Mouse (Mus musculus) kidney, adult 11 months (tissue): ENCODE data around the gene Lmnb2.

Experiments used
- DNase-seq: peaks from one replicate; pipeline ENCODE4 v3.0.0; 2022

Lmnb2 gene

DNA sequence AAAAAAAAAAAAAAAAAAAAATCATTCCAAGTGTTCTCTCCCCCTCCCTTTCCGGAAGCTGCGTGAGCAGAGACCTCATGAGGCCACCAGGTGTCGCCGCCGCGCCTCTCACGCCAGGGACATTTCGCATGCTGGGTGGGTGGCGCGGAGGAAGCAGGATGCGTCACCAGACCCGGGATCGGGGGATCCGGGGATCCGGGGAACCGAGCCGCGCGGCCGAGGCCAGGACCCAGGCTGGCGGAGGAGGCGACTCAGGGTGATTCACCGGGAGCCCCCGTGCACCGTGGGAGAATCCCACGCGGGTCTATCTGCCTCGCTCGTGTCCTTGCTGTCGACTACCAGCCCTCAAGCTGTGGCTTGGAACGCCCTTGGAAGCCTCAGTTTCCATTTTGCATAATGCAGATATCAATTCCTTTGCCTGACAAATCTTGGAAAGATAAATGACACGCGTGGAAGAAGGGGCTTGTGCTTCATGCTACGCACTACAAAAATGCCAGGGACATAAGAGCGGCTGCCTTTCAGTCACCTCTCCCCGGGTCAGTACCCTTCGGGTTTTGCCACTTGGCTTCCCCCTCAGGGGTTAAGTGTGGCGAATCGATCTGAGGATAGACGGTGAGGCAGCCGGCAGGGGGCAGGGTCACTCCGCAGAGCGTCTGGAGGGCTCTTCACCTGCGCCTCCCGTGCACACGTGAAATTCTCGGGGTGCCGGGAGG is 10.7 kb upstream of the Lmnb2 start:
- DNase-seq: peak; percentile 81

DNA sequence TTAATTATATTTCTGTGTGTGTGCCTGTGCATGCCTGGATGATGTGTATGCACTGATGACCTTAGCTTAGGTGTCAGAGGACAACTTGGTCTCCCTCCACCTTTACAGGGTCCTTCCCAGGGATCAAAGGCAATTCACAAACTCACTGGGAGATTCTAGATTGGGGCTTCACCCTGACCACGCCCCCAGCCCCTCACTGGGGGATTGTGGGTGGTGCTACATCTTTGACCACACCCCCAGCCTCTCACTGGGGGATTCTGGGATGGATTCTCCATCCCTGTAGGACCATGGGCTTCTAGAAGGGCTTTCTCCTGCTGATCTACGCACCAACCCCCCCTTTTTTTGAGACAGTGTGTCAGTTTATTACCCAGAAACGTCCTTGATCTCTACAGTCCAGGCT is 7.4 kb upstream of the Lmnb2 start:
- DNase-seq: no peak

DNA sequence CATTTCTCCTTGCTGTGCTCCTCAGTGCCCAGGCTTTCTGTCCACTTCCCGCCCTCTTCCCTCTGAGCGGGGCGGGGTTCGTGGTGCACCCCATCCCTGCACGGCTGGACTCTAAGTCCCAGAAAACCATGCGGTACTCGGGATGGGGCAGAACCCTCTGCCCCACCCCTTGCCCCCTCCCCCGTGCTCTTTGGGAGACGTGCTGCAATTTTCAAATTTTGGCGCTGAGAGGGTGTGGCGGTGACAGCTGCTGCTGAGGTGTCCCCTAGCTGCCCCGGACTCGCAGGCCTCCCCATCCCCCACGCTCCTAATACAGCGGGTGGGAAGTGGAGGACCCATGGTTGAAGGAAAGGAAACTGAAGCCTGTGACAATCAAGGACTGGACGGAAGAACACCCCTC is 3.9 kb upstream of the Lmnb2 start:
- no peak for DNase-seq

DNA sequence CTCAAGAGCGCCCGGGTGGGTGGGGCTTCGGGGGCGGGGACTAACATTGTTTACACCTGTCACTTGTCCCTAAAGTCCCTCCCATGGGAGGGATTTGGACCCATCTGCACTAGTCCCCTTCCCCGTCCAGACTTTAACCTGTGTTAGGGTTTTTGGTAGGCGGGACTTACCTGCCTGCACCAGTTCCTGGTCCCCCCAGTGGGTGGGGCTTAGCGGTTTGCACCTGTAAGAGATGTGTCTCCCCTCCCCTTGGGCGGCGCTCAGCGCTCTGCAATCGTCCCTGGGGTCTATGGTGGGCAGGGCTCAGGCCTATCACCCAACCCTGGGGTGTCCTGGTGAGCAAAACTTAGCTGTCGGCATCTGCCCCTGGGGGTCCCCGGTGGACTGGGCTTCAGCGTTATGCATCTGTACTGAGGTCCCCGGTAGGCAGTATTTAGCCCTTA is 688 bp downstream of the Lmnb2 start:
- peak; percentile 66 for DNase-seq

DNA sequence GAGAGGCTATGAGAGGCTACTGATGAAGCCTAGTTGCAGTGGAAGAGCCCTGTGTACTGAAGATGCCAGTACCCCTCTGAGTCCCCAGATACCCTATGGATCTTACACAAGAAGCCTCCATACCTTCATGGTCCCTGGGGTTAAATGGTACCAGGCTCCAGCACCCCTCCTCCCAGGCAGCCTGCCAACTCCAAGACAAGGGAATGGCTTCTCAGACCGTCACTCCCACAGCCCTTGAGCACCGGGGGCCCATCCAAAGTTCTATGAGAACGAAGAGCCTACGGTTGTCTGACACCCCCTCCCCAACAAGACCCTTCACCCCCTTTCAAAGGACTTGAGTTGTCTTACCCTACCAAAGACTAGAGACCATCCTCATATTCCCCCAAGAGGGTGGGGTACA is 2.3 kb downstream of the Lmnb2 start:
- DNase-seq: no peak

GRCm38 (mm10) chr10:80915260-80915659 is 2.8 kb downstream of the Lmnb2 start:
- no peak for DNase-seq

DNA sequence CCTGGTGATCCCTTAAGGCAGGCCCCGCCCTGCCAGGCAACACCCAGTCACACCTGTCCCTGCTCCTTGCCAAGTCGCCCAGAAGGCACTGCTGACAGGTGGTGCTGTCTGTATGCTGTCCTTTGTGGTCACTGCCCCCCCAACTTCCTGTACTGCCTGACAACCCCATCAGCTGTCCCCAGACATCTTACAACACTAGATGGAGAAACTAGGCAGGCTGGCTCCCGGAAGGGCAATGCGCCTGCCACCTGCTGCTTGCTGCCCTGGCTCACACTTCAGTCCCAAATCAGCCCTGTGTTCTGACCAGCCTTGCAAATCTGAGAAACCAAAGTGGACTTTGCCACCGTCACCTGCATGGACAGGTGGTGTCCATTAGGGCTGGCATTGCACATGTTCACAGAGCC is 3.8 kb downstream of the Lmnb2 start:
- DNase-seq: peak; percentile 58

DNA sequence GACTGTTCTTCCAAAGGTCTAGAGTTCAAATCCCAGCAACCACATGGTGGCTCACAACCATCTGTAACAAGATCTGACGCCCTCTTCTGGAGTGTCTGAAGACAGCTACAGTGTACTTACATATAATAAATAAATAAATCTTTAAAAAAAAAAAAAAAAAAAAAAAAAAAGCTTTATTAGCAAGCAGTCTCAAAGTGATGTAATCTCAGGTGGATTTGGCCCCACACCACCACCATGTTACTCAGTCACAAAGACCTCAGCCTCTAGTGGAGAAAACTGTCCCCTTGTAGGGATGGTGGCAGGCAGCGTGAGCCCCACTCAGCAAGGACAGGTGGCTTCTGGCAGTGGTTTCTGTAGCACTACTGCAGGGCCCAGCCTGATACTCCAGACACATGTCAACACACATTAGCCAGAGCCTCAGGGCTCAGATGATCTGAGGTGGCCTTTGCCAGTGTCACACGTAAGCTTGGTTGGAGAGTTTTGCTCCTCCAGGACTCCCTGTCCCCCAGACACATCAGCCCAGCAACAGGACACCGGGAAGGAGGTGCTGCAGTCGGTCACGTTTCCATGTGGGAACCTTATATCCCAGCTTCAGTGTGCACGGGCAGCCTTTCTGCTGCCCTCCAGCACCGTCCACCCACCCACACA is 4.6 kb downstream of the Lmnb2 start:
- DNase-seq: no peak

GRCm38 (mm10) chr10:80911891-80912290 is 6.2 kb downstream of the Lmnb2 start:
- no peak for DNase-seq

DNA sequence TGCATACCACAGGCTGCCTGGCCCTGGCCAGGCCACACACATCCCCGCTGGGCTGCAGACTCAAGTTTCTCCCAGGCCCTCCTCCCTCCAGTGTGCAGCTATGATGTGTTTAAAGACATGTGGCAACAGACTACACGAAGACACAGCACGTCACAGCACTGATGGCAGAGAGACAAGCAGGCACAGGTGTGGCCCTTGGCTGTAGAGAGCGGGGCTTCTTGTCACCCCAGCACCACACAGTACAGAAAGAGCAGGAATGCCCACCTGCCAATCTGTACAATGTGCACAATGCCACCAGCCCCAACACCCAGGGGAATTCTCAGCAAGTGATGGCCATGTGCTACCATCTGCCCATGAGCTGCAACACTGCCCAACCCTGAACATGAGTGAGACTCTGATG is 6.7 kb downstream of the Lmnb2 start:
- DNase-seq: no peak

DNA sequence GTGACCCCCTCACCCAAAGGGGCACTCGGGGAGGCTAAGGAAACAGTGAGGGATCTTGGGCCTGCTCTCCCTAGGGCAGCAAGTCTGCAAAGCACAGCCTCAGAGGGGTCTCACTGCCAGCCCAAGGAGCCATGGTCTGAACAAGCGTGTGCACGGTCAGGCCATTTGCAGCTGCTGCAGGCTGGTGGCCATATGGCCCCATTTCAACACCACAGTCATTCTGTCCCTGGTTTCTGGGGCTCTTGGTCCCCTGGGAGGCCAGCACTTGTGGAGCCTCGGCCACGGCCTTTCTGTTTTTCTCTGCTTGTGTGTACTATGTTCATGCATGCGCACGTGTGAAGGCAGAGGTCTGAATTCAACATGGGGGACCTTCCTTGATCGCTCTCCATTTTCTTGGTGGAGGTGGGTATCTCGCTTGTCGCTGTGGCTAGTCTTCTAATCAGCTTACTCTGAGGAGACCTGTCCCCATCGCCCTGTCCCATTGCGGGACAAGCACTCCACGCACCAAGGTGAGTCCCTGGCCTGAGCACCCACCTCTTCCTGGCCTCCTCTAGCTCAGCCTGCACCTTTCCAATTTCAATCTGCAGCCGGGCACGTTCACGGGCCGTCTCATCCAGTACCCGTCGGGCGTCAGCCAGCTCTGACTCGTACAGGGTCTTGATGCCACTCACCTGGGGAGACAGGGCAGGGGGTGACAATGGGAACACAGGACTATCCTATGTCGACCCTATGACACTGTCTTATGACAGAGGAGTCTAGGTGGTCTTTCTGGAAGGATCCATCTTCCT is 8.5 kb downstream of the Lmnb2 start:
- DNase-seq: no peak

GRCm38 (mm10) chr10:80904709-80905108 is 13.3 kb downstream of the Lmnb2 start:
- DNase-seq: no peak

GRCm38 (mm10) chr10:80904004-80904693 is 13.9 kb downstream of the Lmnb2 start:
- no peak for DNase-seq

GRCm38 (mm10) chr10:80903282-80903681 is 14.8 kb downstream of the Lmnb2 start:
- DNase-seq: no peak

DNA sequence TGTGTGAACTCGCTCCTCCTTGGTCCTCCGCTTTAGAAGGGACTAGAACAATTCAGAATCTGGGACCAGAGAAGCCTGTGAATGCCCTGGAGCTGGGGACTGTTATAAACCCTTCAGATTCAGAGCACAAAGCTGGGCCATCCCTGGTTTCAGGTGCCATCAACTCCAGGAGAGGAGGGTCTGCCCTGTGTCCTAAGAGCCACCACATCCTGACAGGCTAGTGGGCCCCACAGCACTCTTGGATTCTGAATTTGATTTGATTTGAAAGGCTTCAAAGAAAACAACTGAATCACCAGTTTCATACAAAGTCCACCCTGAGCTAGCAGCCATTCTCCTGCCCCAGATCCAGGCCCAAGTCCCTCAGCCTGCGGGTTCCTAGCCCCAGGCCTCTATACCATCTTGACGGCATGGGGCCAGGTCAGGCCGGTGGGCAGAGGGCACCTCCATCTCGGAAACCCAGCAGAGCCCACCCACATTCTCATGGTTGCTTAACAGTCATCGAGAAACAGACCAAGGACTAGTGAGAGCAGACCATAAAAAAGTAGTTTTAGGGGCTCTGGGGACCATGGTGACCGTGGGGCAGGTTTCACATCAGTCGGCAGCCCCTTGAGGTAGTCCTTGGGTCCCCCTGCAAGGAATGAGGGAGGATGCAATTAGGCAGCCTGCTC is 15.6 kb downstream of the Lmnb2 start:
- DNase-seq: no peak

GRCm38 (mm10) chr10:80901409-80902272 is 16.4 kb downstream of the Lmnb2 start:
- peak; percentile 48 for DNase-seq

DNA sequence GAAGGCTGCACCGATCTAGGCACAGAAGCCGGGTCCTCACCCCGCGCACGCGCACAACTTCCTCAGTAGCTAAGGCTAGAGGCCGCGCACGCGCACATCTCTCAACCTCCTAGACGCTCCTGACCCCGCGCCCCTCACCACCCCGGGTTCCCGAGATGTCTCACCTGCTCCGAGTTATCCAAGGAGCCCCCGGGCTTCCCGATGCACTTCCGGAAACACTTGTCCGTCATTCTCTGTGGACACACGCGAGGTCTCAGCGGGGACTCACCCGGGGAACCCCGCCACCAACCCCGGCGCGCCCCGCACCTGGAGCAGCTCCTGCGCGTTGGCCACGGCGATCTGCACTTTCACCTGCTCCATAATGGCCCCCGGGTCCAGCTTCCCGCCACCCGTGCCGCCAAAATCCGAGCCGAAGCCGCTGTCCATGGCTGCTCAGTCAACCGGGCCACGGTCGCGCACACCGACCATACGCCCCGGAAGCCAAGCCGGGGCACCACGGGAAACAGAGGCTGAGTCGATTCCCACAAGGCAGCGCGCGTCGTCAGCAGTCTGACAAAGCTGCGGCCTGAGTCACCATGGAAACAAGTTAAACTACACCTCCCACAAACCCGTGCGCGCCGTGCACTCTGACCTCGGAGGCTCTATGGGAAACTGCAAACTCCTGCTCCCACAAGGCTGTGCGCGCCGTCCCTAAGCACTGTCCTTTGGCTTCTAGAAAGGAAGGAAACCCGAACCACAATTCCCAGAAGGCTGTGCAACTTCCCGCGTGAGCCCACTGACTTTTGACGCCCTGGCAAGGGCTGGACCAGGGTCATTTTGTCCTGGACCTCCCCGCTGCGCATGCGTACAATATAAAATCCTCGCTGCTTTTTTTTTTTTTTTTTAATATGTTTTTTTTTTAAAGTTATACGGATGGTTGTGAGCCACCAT is 17.5 kb downstream of the Lmnb2 start, which contains the start of gene Timm13:
Gene Timm13 (minus strand): TSS at position 652 of the 930 bp plus-strand sequence.
- peak; percentile 100 for DNase-seq

DNA sequence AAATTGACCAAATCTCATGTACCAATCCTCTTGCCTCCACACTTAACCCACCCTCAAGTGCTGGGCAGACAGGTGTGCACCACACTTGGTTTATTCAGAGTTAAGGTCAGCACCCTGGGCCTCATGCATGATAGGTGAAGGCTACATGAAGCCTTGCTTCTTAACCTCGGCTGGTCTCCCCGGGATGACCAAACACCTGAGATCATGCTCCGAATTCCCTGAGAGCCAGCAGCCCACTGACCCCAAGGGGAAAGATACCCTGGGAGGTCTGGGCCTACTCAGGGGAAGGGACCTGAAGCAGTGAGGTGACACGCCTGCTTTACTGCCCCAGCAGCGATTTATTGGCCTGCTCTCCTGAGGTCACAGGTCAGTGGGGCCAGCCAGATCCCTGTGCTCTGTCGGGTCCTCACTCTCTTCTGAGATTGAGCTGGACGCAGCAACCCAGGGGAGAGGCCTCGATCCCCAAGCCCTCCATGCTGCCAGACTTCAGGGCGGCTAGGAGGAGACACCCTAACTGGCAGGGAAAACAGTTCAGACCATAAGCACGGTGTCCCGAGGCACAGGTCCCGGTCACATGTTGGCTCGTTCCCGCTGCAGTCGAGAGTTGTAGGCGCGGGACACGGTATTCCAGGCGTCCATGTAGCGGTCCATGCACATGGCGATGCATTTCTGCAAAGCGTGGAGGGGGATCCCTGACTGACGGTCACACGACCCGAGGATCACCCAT is 18.3 kb downstream of the Lmnb2 start:
- DNase-seq: no peak

DNA sequence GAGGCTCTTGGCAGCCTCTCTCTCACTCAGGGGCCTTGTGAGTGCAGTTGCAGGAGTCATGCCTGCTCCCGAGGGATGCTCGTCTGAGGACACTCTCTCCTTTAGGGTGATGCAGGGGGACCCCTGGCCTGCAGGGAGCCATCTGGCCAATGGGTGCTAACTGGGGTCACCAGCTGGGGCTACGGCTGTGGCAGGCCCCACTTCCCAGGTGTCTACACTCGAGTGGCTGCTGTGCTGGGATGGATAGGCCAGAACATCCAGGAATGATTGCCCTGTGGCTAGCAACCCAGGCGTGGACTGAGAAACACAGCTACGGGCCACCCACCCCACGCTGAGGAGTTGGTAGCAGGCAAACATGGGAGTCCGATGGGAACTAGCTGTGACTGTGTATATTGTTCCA is 19.0 kb downstream of the Lmnb2 start:
- DNase-seq: no peak
